Comparison of ENCODE assay signal across 14 mouse cellular contexts in the genomic region with DNA sequence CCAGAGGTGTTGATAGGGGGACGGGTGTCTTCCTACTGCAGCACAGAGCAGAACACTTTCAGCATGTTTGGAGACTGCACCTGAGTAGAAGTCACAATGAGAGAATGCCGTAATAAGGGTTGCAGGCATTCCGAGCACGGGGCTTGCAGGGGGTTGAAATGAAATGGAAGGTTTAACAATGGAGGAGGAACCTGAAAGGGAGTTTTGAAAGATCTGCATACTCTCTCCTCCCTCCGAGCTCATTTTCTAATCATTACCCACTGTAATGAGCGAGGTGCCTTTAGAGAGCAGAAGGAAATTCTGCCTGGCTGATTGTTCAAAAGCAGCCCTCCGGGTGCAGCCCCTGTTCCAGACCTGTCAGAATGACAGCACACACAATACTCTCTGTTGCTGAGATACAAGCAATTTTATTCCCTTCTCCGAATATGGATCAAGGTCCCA.
A peak's percentile ranks its signal among the peaks of the same experiment; 100 is the strongest.
DNase-seq lines count a peak whose midpoint lies in the region; ATAC-seq and TF ChIP-seq lines count a peak whose summit lies in the region.
"Had no signal": no experiment of that assay in that cellular context is flagged by ENCODE, and none has a peak within 500 bp of the region (broad histone marks: within the 10 kb centered on the region; RNA-seq: fewer than 3 reads in every experiment).

No protein-coding gene starts in this region.

- H3K9me3 ChIP-seq in neural tube, embryonic 11.5 days (ENCODE audit: control insufficient read depth, low read length) = no peaks in the 10 kb centered on the region
- H3K9me3 ChIP-seq in forebrain, postnatal 0 days (ENCODE audit: low read length) = no peaks in the 10 kb centered on the region
- H3K9me3 ChIP-seq in midbrain, embryonic 14.5 days (ENCODE audit: control insufficient read depth, low read length) = no peaks in the 10 kb centered on the region
- H3K9me3 ChIP-seq: embryonic facial prominence, embryonic 15.5 days had no signal

- no peak for TF ChIP-seq CTCF in forebrain, postnatal 0 days (IDR thresholded peaks at IDR 0.05; ENCODE audit: low read depth)

- H3K4me1 ChIP-seq in neural tube, embryonic 11.5 days (ENCODE audit: control insufficient read depth, insufficient read depth, low read length) = no peaks in the 10 kb centered on the region
- H3K4me1 ChIP-seq in forebrain, postnatal 0 days (ENCODE audit: insufficient read depth) = no peaks in the 10 kb centered on the region
- 0 out of 2 replicates have a peak, but pooled peaks cover 7% of the 10 kb centered on the region for H3K4me1 ChIP-seq in midbrain, embryonic 14.5 days (ENCODE audit: control insufficient read depth, insufficient read depth, low read length)
- H3K4me1 ChIP-seq: embryonic facial prominence, embryonic 15.5 days had no signal

- H3K4me2 ChIP-seq in neural tube, embryonic 11.5 days (ENCODE audit: low read depth) = no peak overlapping the region
- H3K4me2 ChIP-seq in forebrain, postnatal 0 days (ENCODE audit: low read depth) = peak overlapping the region; percentile 23; the same call in 1 of the 2 replicates
- H3K4me2 ChIP-seq in midbrain, embryonic 14.5 days (ENCODE audit: low read length) = peak overlapping the region; percentile 43
- H3K4me2 ChIP-seq: embryonic facial prominence, embryonic 15.5 days had no signal

- 0 out of 2 replicates have a peak, but pooled peaks have one; percentile 31 for ATAC-seq in neural tube, embryonic 11.5 days (ENCODE audit: insufficient read depth, low FRiP score, low TSS enrichment)
- peak; percentile 98 for ATAC-seq in forebrain, postnatal 0 days
- ATAC-seq in midbrain, embryonic 14.5 days (ENCODE audit: low FRiP score, low TSS enrichment) = peak; percentile 81; the same call in 1 of the 2 replicates
- no peak for ATAC-seq in megakaryocyte progenitor cell, adult 5-6 weeks (replicated peaks; ENCODE audit: poor library complexity)
- ATAC-seq: activated CD4-positive, CD25-positive, alpha-beta regulatory T cell, adult 4 months; inflammation-experienced regulatory T-cells, adult 6 months had no signal

- DNase-seq in neural tube, embryonic 11.5 days (ENCODE audit: low spot score) = no peak
- DNase-seq in neural tube, embryonic 10.5 days (ENCODE audit: extremely low spot score, low spot score) = no peak
- peak; percentile 66 for DNase-seq in forebrain, postnatal 0 days
- DNase-seq in midbrain, embryonic 14.5 days = peak; percentile 68
- DNase-seq in telencephalon, adult 2 months (ENCODE audit: low read depth, low spot score) = peak; percentile 9
- DNase-seq in thymus, postnatal 4 days = no peak
- DNase-seq in left cerebral cortex, postnatal 4 days = no peak
- DNase-seq: cerebellum, adult 9-11 months had no signal

- no peak overlapping the region for H3K27ac ChIP-seq in neural tube, embryonic 11.5 days (ENCODE audit: low read depth, low read length)
- H3K27ac ChIP-seq in forebrain, postnatal 0 days (ENCODE audit: low read depth, low read length) = peak overlapping the region; percentile 62; the same call in 1 of the 2 replicates
- peak overlapping the region; percentile 67 for H3K27ac ChIP-seq in midbrain, embryonic 14.5 days (replicated peaks; ENCODE audit: low read depth, low read length)
- H3K27ac ChIP-seq: embryonic facial prominence, embryonic 15.5 days; kidney, postnatal 0 days; liver, embryonic 14.5 days had no signal

- no peaks in the 10 kb centered on the region for H3K27me3 ChIP-seq in neural tube, embryonic 11.5 days (ENCODE audit: control insufficient read depth, insufficient read depth, low read length)
- H3K27me3 ChIP-seq in forebrain, postnatal 0 days (ENCODE audit: insufficient read depth, low read length) = no peaks in the 10 kb centered on the region
- no peaks in the 10 kb centered on the region for H3K27me3 ChIP-seq in midbrain, embryonic 14.5 days (ENCODE audit: control insufficient read depth, insufficient read depth, low read length)
- H3K27me3 ChIP-seq: embryonic facial prominence, embryonic 15.5 days had no signal

- intact Hi-C loops in left cerebral cortex, postnatal 4 days (cut with DNase I) = no loop called here

- no peak overlapping the region; the same call in 1 of the 2 replicates for H3K9ac ChIP-seq in neural tube, embryonic 11.5 days (ENCODE audit: low read length)
- no peak overlapping the region for H3K9ac ChIP-seq in forebrain, postnatal 0 days
- 0 out of 2 replicates have a peak overlapping the region, but pooled peaks have one; percentile 7 for H3K9ac ChIP-seq in midbrain, embryonic 14.5 days (replicated peaks; ENCODE audit: low read length)
- H3K9ac ChIP-seq: embryonic facial prominence, embryonic 15.5 days; liver, embryonic 14.5 days had no signal

- no peak overlapping the region for H3K4me3 ChIP-seq in neural tube, embryonic 11.5 days (ENCODE audit: low read depth, low read length)
- no peak overlapping the region for H3K4me3 ChIP-seq in forebrain, postnatal 0 days (ENCODE audit: low read depth, low read length)
- no peak overlapping the region for H3K4me3 ChIP-seq in midbrain, embryonic 14.5 days (replicated peaks; ENCODE audit: low read depth, low read length)
- H3K4me3 ChIP-seq: embryonic facial prominence, embryonic 15.5 days had no signal

- no peaks in the 10 kb centered on the region for H3K36me3 ChIP-seq in neural tube, embryonic 11.5 days (ENCODE audit: control insufficient read depth, insufficient read depth, low read length)
- H3K36me3 ChIP-seq in forebrain, postnatal 0 days (ENCODE audit: insufficient read depth) = no peaks in the 10 kb centered on the region
- H3K36me3 ChIP-seq in midbrain, embryonic 14.5 days (ENCODE audit: control insufficient read depth, insufficient read depth, low read length) = no peaks in the 10 kb centered on the region
- H3K36me3 ChIP-seq: embryonic facial prominence, embryonic 15.5 days had no signal

- 42% methylated on average over 8 of the region's 8 CpGs for WGBS in neural tube, embryonic 11.5 days
- 8% methylated on average over 8 of the region's 8 CpGs for WGBS in forebrain, postnatal 0 days
- 17% methylated on average over 8 of the region's 8 CpGs for WGBS in midbrain, embryonic 14.5 days

Comparison
In these comparisons a context has a peak if more than half of its experiments do, and no peak if none do; other contexts are left out.
1. DNase-seq: peak in forebrain, postnatal 0 days (single experiment), midbrain, embryonic 14.5 days (single experiment) and telencephalon, adult 2 months (single experiment); none in neural tube, embryonic 11.5 days (single experiment), neural tube, embryonic 10.5 days (single experiment), thymus, postnatal 4 days (single experiment) and left cerebral cortex, postnatal 4 days (single experiment).